Mouse (Mus musculus) retina, embryonic 14.5 days (tissue): ENCODE data around the gene Dnase1l2.
A peak's percentile ranks its signal among the peaks of the same experiment; 100 is the strongest.
"Not testable (repeated sequence)": the region's sequence is repeated elsewhere in the genome, so short reads cannot be mapped to it uniquely, and the experiment has no call there.

ENCODE experiments used
- DNase-seq: peaks from one replicate; pipeline ENCODE4 v3.0.0-alpha.2; 2015; ENCODE audit warnings: low spot score

The Dnase1l2 gene

DNA sequence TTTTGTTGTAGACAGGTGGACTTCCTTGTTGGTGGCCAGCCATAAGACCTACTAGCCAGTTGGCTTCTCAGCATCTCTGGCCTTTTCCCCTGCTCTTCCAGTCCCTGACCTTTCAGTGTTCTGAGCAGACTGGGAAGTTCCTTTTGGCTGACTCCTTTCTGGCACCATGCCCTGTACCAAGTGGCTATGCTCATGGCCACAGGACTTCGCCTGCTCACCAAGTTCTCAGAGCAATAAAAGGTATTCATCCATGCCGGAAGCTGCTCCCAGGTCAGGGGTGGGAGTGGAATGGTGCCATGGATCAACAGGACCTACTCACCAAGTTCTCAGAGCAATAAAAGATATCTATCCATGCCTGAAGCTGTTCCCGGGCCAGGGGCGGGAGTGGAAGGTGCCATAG, 29.6 kb upstream of the Dnase1l2 start:
- DNase-seq: no peak

DNA sequence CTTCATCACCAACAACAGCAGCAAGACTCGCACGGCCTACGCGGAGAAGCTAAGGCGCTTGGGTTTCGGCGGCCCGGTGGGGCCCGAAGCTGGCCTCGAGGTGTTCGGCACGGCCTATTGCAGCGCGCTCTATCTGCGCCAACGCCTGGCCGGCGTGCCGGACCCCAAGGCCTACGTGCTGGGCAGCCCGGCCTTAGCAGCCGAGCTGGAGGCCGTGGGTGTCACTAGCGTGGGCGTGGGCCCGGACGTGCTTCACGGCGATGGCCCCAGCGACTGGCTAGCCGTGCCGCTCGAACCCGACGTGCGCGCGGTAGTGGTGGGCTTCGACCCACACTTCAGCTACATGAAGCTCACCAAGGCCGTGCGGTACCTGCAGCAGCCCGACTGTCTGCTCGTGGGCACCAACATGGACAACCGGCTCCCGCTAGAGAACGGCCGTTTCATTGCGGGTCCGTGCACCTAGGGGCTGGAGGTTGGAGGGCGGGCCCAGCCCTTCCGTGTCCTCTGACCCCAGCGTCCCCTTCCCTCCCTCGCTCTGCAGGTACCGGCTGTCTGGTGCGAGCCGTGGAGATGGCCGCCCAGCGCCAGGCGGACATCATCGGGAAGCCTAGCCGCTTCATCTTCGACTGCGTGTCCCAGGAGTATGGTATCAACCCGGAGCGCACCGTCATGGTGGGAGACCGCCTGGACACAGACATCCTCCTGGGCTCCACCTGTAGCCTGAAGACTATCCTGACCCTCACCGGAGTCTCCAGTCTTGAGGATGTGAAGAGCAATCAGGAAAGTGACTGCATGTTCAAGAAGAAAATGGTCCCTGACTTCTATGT, 28.0 kb upstream of the Dnase1l2 start:
- DNase-seq: peak; percentile 49

- peak; percentile 98 for DNase-seq
Observed at GRCm38 (mm10) chr17:24469910-24470602, 27.2 kb upstream of the Dnase1l2 start, which contains the start of the genes E4f1 and Pgp. TSS of gene E4f1 (minus strand) at chr17:24470313. TSS of gene Pgp (plus strand) at chr17:24470392.

DNA sequence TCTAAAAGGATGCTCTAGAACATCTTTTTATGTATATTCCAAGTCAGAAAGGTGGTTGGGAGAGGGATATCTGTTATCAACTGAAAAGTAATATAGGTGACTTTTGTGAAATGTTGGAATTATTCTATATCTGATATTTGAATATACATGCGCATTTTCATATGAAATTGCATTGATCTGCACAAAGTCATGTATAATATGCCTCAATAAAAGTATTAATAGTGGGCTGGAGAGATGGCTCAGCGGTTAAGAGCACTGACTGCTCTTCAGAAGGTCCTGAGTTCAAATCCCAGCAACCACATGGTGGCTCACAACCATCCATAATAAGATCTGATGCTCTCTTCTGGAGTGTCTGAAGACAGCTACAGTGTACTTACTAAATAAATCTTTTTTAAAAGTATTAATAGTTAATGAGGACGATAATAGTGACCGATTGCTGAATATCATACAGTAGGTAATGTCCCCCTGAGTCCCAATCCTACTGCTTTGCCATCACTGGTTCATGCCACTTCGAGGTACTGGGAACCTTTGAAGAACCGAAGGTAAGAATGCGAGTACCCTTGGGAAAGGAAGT, 26.5 kb upstream of the Dnase1l2 start:
- DNase-seq: no peak

DNA sequence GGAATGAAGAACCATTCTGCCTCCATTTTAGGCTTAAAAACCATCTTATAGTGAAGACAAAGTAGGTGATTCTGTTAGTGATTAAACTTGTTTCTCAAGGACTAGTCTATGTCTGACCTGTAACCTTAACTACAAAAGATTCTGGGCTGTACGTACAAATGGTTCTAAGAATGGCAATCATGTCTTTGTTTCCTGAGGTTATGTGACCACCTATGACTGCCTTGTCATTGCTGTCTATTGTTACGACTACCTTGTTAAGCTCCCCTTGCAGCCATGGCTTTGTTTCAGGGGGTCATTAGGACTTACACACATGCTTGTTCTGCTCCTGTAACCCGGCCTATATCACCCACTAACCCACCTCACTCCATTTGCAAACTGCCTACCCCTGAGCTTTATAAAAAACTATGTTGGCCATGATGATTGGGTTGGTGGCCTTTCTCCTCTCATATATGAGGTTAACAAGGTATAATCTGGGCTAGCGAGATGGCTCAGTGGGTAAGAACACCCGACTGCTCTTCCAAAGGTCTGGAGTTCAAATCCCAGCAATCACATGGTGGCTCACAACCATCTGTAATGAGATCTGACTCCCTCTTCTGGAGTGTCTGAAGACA, 25.8 kb upstream of the Dnase1l2 start:
- DNase-seq: no peak

GRCm38 (mm10) chr17:24463374-24464133, 20.6 kb upstream of the Dnase1l2 start:
- DNase-seq: peak; percentile 57

DNA sequence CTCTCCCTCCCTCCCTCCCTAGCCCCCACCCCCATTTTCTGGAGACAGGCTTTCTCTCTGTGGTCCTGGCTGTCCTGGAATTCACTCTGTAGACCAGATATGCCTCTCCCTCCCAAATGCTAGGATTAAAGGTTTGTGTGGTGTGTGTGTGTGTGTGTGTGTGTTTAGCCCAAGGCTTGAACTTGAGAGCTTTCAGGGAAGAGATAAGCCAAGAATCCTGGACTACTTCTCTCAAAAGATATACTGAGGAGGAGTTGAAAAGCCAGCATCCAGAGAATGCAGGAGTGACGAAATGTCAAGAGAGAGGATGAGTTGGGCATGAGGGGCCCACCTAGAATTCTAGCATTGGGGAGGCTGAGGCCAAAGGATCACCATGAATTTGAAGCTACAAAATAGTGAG, 20.0 kb upstream of the Dnase1l2 start:
- no peak for DNase-seq

DNA sequence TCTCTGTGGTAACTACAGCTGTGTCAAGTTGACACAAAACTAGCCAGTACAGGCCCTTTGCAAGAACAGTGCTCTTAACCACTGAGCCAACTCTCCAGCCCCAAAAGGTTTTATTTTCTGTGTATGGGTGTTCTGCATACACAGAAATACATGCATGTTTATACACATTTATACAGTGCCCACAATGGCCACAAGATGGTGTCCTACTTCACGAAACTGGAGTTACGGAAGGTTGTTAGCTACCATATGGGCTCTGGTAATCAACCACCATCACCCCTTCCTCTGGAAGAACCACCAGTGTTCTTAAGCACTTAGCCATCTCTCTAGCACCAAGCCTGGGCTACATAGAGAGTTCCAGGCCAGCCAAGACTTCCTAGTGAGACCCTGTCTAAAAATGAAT, 18.7 kb upstream of the Dnase1l2 start:
- DNase-seq: peak; percentile 78

GRCm38 (mm10) chr17:24455523-24456206, 12.8 kb upstream of the Dnase1l2 start:
- not testable (repeated sequence) for DNase-seq

DNA sequence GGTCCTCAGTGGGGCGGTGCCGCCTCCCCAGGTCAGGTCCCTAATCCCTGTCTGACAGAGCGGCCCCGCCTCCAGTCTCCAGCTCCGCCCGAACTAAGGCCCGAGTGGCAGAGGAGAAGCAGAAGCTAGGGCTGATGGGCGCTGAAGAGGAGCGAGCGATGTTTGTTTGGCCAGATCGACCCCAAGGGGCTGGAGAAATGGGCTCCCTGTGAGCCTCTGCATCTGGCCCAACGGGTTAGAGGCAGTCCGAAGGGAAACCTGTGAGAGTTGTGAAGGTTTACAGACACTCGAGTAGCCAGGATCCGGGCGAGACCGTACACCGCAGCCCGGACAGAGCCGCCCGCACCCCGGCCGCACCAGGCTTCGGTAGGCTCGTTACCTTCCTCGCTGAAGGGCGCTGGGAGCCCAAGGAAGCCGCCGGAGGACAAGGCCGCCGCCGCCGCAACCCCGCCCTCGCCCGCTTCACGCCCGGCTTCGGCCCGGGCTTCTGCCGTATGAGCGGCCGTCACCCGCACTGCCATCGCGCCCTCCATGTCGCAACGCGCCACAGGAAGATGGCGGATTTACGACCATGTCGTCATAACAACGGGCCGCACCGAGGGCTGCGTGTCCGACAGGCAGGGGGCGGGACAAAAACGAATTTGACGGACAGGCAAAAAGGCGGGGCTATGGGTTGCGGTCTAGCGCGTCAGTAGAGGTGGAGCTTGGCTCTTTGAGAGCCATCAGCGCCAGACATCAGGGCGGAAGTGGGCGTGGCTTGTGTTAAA, 12.0 kb upstream of the Dnase1l2 start:
- peak; percentile 99 for DNase-seq

DNA sequence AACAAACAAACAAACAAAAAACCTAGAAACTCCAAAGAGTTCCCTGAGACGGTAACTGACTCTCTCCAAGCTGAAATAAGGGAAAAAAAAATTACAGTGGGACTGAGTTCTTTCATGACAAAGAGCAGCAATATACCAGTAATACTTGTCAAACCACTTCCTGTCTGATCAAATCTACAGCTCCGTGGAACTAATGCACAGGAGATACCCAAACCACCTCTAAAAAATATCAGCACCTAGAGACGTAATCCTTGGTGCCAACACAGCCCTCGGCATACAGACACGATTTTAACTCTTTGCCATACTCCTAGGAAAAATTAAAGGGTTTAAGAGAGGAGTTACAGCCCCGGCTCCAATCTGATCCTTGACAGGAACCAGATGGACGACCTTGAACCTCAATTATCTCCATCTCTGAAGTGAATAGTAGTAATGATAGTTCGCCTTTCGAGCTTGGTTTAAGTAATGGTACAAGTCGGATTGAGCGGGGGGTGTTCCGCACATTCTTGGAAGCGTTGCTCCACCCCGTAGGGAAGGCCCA, 11.4 kb upstream of the Dnase1l2 start:
- DNase-seq: no peak

GRCm38 (mm10) chr17:24453372-24453771, 10.5 kb upstream of the Dnase1l2 start:
- DNase-seq: no peak

GRCm38 (mm10) chr17:24451220-24451619, 8.3 kb upstream of the Dnase1l2 start:
- no peak for DNase-seq

DNA sequence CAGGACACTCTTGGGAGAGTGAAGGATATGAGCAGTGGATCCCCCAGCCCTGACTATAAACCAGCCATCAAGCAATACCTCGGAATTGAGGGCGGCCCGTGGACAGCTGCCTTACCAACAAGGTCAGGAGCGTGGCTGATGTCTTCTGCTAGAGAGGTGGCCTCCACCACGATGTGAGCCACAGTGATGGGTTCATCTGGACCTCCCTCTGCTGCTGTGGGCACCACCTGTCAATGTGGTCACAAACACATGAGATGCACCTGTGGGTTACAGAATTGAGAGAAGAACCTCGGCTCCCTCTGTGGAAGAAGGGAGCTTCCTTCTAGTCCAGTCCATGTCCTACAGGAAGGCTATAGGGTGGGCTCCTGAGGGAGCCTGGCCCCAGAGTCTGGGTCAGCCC, 6.6 kb upstream of the Dnase1l2 start:
- DNase-seq: no peak

DNA sequence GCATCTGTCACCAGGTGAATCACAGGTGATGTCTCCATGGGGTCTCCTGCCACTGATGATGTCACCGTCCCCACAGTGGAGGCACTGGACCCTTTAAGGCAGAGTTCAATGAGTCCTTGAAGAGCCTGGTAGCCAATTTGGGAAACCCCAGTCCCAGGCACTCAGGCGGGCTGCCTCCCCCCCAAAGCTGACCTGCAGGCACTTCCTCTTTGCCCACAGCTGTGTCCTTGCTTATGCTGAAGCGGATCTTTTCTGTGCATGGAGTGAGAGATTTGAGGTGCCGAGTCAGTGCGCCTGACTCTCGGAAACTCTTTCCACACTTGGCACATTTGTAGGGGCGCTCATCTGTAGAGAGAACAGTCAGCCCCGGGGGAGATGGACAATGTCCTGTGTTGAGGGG, 3.7 kb upstream of the Dnase1l2 start:
- DNase-seq: no peak

DNA sequence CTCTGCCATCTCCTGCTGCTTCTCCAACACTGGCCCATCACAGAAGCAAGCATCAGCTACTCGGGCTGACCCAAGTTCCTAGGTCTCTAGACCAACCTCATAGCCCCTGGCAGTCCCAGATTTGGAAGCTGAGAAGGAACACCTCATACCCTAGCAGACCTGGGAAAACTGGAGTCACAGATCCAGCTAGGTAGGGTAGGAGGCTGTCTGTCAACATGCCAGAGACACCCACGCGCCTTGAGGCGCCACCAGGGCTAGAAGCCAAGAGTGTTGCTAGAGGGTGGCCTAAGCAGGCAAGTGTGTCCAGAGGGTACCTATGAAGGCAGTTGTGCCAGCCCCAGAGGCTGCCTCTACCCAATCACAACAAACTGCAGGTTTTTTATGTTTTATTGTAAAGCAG, 504 bp upstream of the Dnase1l2 start:
- no peak for DNase-seq

- DNase-seq: no peak
Observed at GRCm38 (mm10) chr17:24442107-24442506, 798 bp downstream of the Dnase1l2 start.

DNA sequence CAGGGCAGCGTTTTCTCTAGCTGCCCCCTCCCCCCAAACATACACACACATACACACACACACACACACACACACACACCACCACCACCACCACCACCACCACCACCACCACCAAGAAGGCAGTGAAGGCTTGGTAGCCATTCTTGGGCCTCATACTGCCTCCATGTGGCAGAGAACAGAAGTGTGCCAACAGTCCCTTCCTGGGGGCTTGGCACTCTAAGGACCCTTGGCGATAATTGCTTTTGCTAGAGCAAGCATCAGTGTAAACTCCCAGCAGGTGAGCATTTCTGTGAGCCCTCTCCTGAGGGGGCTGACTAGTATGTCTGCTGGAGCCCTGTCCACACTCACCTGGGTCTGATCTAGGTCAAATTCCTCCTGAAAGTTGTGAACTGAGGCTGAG, 1.8 kb downstream of the Dnase1l2 start:
- DNase-seq: peak; percentile 37

GRCm38 (mm10) chr17:24440377-24440776, 2.5 kb downstream of the Dnase1l2 start:
- no peak for DNase-seq

- DNase-seq: peak; percentile 83
Observed at GRCm38 (mm10) chr17:24437016-24437415, 5.9 kb downstream of the Dnase1l2 start.
